Mouse (Mus musculus) kidney, adult 8-10 months (tissue): ENCODE measurements around the gene Mtnr1a.
A peak's percentile ranks its signal among the peaks of the same experiment; 100 is the strongest.
"Not testable (repeated sequence)": the region's sequence is repeated elsewhere in the genome, so short reads cannot be mapped to it uniquely, and the experiment has no call there.

ENCODE experiments used
- DNase-seq, 2 experiments: peaks; one replicate each; pipeline ENCODE4 v3.0.0; 2022

Mtnr1a gene

DNA sequence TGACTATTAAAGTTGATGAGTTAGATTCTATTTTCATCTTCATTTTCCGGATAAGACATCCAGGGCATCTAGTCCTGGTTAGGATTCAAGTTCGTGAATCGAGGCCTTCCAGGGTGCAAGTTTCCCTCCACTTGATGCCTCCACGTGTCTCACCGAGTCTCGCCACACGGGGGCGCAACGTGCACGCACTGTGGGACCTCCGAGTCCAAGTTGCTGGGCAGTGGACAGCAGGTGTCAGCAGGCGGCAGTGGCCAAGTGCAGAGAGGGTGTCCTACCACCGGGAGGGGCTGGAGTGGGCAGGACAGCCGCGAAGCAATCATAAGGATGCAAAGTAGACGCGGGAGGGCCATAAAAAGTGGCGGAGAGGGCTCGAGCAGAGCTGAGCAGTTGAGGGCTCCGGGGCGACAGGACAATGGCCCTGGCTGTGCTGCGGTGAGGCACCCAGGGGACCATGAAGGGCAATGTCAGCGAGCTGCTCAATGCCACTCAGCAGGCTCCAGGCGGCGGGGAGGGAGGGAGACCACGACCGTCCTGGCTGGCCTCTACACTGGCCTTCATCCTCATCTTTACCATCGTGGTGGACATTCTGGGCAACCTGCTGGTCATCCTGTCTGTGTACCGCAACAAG lies at the start of gene Mtnr1a:
TSS of gene Mtnr1a (plus strand) at position 379 of the 628 bp plus-strand sequence.
- peak; percentile 62 to 89 for DNase-seq

- no peak for DNase-seq
Observed at GRCm38 (mm10) chr8:45019241-45019640, 49.7 kb upstream of the Mtnr1a start.

- no peak for DNase-seq
Observed at GRCm38 (mm10) chr8:45021171-45021570, 47.8 kb upstream of the Mtnr1a start.

DNA sequence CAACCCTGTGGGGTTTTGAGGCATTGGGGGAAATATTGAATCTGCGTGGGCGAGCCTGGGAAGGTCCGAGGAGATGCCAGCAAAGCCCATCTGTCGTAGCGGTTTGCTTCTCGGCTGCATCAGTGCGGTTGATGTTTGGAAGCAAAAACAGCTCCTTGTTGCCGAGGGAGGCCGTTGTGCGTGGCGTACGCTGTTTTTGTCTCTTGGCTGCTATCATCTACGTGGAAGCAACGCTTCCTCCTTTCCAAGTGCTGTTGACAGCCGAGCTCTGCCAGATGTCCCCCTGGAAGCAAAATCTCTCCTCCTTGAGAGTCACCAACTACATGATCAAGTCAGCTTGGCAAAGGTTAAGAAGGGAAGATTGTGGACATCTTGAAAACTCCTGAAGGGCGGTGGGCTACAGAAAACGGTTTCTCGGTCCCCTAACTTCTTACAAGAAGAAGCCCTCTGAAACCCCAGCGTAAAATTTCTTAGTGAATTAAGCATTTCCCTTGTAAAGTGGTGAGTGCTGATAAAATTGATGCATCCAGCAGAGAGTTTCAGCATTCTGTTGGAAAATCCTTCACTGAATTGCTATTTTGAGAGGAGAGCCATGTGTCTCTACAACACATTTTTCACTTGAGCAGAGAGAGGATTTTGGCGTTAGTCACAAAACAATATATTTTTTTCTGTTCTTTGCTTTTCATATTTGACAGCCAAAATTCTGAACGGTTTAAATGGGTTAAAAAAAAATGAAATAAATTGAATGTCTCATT lies 46.8 kb upstream of the Mtnr1a start:
- no peak for DNase-seq

DNA sequence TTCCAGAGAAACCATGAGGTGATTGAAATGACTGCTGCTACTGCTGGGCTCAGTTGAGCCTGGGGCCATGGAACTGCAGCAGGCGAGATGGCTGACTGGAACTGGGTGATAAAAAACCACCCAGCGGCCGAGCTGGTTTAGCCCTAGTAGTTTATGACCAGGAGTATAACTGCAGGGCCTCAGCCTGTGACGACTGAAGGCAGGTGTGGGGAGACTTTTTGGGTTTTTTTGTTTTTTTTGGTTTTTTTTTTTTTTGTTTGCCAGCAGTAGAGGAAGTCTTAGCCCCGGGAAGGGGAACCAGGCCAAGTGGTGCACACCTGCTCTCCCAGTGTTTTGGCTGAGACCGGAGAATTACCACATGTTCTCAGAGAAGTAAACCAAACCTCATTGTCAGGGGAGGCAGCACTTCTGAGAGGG lies 40.8 kb upstream of the Mtnr1a start:
- DNase-seq, result no peak

DNA sequence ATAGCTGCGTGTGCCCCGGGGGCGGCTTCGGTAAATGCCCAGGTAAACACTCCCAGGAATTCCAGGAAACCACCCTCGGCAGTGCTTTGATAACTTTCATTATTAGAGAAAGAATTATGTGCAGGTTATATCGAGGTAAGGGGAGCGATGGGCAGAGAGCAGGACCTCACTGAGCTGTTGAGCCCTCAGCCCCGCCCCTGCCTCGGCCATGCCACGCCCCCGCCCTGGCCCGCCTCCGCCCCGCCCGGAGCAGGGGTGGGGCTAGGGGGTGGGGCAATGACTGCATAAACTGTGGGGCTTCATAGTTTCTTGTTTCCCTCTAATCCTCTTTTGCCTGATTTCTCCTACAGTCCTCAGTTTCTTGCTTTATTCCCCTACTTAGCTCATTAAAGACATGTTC lies 30.6 kb upstream of the Mtnr1a start:
- DNase-seq, result no peak

- DNase-seq, result no peak
Observed at GRCm38 (mm10) chr8:45044160-45044559, 24.8 kb upstream of the Mtnr1a start.

- no peak for DNase-seq
Observed at GRCm38 (mm10) chr8:45050451-45050850, 18.5 kb upstream of the Mtnr1a start.

GRCm38 (mm10) chr8:45051236-45051635 lies 17.7 kb upstream of the Mtnr1a start:
- no peak for DNase-seq

GRCm38 (mm10) chr8:45052205-45052604 lies 16.7 kb upstream of the Mtnr1a start:
- no peak for DNase-seq

- no peak for DNase-seq
Observed at GRCm38 (mm10) chr8:45052618-45053017, 16.3 kb upstream of the Mtnr1a start.

DNA sequence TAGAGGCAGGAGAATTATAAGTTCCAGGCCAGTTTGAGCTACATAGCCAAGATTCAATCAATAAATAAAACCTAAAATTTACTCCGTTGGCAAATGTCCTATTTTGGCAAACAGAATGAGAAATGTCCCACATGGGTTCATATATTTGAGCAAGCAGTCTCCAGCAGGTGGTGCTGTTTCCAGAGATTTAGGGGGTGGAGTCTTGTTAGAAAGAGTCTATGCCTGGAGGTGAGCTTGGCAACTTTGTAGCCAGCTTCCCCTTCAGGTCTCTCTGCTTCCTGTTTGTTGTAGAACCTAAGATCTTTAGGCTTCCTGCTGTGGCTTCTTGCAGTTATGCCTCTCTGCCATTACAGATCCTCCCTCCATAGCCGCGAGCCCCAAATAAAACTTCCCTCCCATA lies 13.4 kb upstream of the Mtnr1a start:
- no peak for DNase-seq

- DNase-seq, result no peak
Observed at GRCm38 (mm10) chr8:45056810-45057209, 12.1 kb upstream of the Mtnr1a start.

- no peak for DNase-seq
Observed at GRCm38 (mm10) chr8:45060083-45060482, 8.9 kb upstream of the Mtnr1a start.

GRCm38 (mm10) chr8:45062311-45062710 lies 6.6 kb upstream of the Mtnr1a start:
- DNase-seq, result no peak

- DNase-seq, result no peak
Observed at GRCm38 (mm10) chr8:45062982-45063924, 5.7 kb upstream of the Mtnr1a start.

- DNase-seq, result no peak
Observed at GRCm38 (mm10) chr8:45064197-45064869, 4.6 kb upstream of the Mtnr1a start.

DNA sequence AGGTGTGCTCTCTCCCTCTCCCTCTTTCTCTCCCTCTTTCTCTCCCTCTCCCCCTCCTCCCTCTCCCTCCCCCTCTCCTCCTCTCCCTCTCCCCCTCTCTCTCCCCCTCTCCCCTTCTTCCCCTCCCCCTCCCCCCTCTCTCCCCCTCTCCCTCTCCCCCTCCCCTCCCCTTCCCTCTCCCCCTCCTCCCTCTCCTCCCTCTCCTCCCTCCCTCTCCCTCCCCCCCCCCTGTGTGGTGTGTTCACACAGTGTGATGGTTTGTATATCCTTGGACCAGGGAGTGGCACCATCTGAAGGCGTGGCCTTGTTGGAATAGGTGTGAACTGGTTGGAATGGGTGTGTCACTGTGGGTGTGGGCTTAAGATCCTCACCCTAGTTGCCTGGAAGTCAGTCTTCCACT lies 3.5 kb upstream of the Mtnr1a start:
- DNase-seq, result not testable (repeated sequence)

GRCm38 (mm10) chr8:45070949-45071348 lies 2.0 kb downstream of the Mtnr1a start:
- DNase-seq, result no peak

DNA sequence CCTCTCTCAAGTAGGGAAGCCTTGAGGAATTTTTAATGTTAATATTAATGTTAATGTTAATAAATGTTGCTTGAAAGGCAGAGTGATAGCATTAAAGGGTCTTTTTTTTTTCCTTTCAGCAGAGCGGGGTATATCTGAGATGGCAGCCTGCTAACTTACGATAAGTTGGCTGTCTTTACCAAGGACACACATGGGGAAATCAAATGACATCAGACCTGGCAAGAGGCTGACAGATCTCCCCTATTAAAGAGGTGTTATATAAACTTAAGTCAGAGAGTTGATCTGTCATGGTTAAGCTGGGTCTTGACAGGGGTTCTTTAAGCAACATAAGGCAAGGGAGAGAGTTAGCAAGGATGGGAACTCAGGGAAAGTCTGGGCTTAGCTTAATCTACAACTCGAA lies 11.9 kb downstream of the Mtnr1a start:
- DNase-seq, result no peak

DNA sequence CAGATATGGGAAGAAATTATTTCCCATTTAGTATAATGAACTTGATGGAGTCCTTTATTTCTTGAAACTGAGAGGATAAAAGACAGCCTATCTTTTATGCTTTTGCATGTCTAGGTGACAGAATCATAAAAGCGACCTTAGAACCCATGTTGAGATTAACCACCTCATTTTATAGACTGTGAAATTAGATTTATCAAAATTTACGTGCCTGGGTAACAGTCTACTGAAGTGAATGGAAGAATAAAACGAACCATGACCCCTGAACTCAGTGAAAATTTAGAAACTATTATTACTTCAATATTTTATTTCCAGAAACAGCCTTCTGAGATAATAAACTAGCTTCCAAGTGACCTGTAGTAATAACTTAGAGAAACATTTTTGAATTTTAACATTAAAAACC lies 24.7 kb downstream of the Mtnr1a start:
- no peak for DNase-seq

GRCm38 (mm10) chr8:45109371-45110063 lies 40.6 kb downstream of the Mtnr1a start:
- no peak for DNase-seq
